Mouse (Mus musculus) G1E (cell line): ENCODE measurements around the gene Bdh1.

Source experiments
- CTCF ChIP-seq: IDR thresholded peaks from 2 replicates; pipeline ENCODE4 v1.5.1; 2012; ENCODE audit warnings: low read depth, low read length, inconsistent platforms, mixed read lengths
- GATA1 ChIP-seq: IDR thresholded peaks from 2 replicates; pipeline ENCODE4 v1.6.1; 2012; ENCODE audit warnings: borderline replicate concordance, low read length, inconsistent platforms, mixed read lengths
- GATA2 ChIP-seq: IDR thresholded peaks from 2 replicates; pipeline ENCODE4 v1.6.1; 2012; ENCODE audit warnings: low read depth, low read length, inconsistent platforms, borderline replicate concordance
- POLR2AphosphoS5 ChIP-seq: IDR thresholded peaks from 2 replicates; pipeline ENCODE4 v1.6.1; 2012; ENCODE audit warnings: low read depth, low read length, inconsistent platforms; ENCODE audit not compliant: insufficient replicate concordance
- TAL1 ChIP-seq: conservative IDR thresholded peaks from 2 replicates; pipeline ENCODE4 v1.6.1; 2012; ENCODE audit warnings: low read depth, low read length, inconsistent platforms, mixed read lengths

GRCm38 (mm10) chr16:31476872-31477603, 55.0 kb downstream of the Bdh1 start:
- no peak for TF ChIP-seq CTCF
- TF ChIP-seq GATA1 = no peak
- no peak for TF ChIP-seq TAL1
- no peak for TF ChIP-seq GATA2
- TF ChIP-seq POLR2AphosphoS5 = no peak
